ENCODE assay signal across 25 mouse cellular contexts in the genomic region with DNA sequence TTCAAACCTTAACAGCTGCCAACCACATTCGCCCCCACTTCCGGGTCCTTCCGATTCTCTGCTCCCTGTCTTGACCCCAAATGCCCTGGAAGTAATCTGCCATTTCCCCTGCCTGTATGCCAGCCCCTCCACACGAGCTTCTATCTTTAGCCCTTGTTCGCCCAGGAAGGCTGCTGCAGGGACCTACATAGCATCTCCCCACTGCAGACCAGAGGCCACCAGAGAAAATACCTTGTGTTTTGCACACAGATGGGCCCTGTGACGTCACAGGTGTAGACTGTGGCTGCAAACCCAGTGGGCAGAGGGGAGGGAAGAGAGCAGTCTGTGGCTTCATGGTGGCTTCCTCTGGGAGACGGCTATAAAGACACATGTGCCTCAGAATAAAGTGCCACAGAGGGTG. TPM values are rescaled to one million over a fixed set of nuclear protein-coding genes. Genes with fewer than 3 reads are reported as not detected.
DNase-seq lines count a peak whose midpoint lies in the region; ATAC-seq and TF ChIP-seq lines count a peak whose summit lies in the region.
"Had no signal": no experiment of that assay in that cellular context is flagged by ENCODE, and none has a peak within 500 bp of the region (broad histone marks: within the 10 kb centered on the region; RNA-seq: fewer than 3 reads in every experiment).

No protein-coding gene starts in this region.

- intact Hi-C loops in gastrocnemius, adult 2 months (cut with DNase I) = loop anchor here (5.0 kb wide), 1 partner anchor 269 kb away; no protein-coding TSS in a partner anchor
- intact Hi-C loops in gastrocnemius, postnatal 14 days (cut with DNase I; ENCODE audit: low total_unique reads) = no loop called here

- TF ChIP-seq POLR2A in testis, adult 2 months (IDR thresholded peaks at IDR 0.05; ENCODE audit: control insufficient read depth, low read depth, low read length) = no peak

- H3K27me3 ChIP-seq in testis, adult 2 months (ENCODE audit: control insufficient read depth, insufficient read depth, low read length) = no peaks in the 10 kb centered on the region
- H3K27me3 ChIP-seq: embryonic facial prominence, embryonic 15.5 days; liver, embryonic 12.5 days; lung, embryonic 15.5 days; neural tube, embryonic 13.5 days had no signal

- H3K4me3 ChIP-seq in gastrocnemius, adult 2 months = no peak overlapping the region
- peak overlapping the region; percentile 30 for H3K4me3 ChIP-seq in testis, adult 2 months (ENCODE audit: control insufficient read depth, low read depth, low read length)
- H3K4me3 ChIP-seq: embryonic facial prominence, embryonic 15.5 days; forebrain, embryonic 10.5 days; hindbrain, embryonic 12.5 days; liver, embryonic 12.5 days; lung, embryonic 15.5 days; midbrain, embryonic 10.5 days; neural tube, embryonic 13.5 days had no signal

- H3K4me1 ChIP-seq in testis, adult 2 months (ENCODE audit: control insufficient read depth, insufficient read depth, low read length) = no peaks in the 10 kb centered on the region
- H3K4me1 ChIP-seq: lung, embryonic 15.5 days; neural tube, embryonic 13.5 days had no signal

- no peak for TF ChIP-seq CTCF in gastrocnemius, adult 2 months (IDR thresholded peaks at IDR 0.05)
- TF ChIP-seq CTCF in testis, adult 2 months (IDR thresholded peaks at IDR 0.05; ENCODE audit: control insufficient read depth, insufficient read depth, insufficient replicate concordance, low read depth, low read length) = no peak

- ATAC-seq in erythroid progenitor cell, adult 5-6 weeks (replicated peaks; ENCODE audit: low FRiP score, poor library complexity, severe bottlenecking) = no peak
- ATAC-seq: inflammation-experienced regulatory T-cells, adult 6 months; liver, embryonic 12.5 days had no signal

- H3K27ac ChIP-seq in gastrocnemius, adult 2 months = peak overlapping the region; percentile 28; the same call in 1 of the 2 replicates
- H3K27ac ChIP-seq in testis, adult 2 months (ENCODE audit: control insufficient read depth, insufficient read depth, low read depth, low read length) = no peak overlapping the region
- H3K27ac ChIP-seq: embryonic facial prominence, embryonic 15.5 days; forebrain, embryonic 10.5 days; hindbrain, embryonic 12.5 days; liver, embryonic 12.5 days; lung, embryonic 15.5 days; macrophage; midbrain, embryonic 10.5 days; neural tube, embryonic 13.5 days had no signal

- DNase-seq in gastrocnemius, adult 2 months = no peak
- no peak for DNase-seq in gastrocnemius, postnatal 14 days
- DNase-seq in testis, postnatal 14 days (ENCODE audit: low spot score) = no peak
- DNase-seq in naive thymus-derived CD4-positive, alpha-beta T cell, adult 2 months (ENCODE audit: low read depth) = peak; percentile 41
- peak; percentile 58 for DNase-seq in thymus, postnatal 4 days
- DNase-seq in Muller cell, postnatal 12 days (ENCODE audit: inconsistent ontology term) = no peak
- DNase-seq: adrenal gland, postnatal 10 days; cerebellum, adult 9-11 months; kidney, adult 2 months; kidney, postnatal 14 days; right cerebral cortex, adult 18-20 months had no signal

- H3K36me3 ChIP-seq in testis, adult 2 months (ENCODE audit: control insufficient read depth, insufficient read depth, low read length) = no peaks in the 10 kb centered on the region
- H3K36me3 ChIP-seq: embryonic facial prominence, embryonic 15.5 days; forebrain, embryonic 10.5 days; hindbrain, embryonic 12.5 days; liver, embryonic 12.5 days; lung, embryonic 15.5 days; midbrain, embryonic 10.5 days; neural tube, embryonic 13.5 days had no signal

RNA-seq across cellular contexts. Expression of a gene that starts 13.0 kb away (rescaled TPM):
- total RNA-seq in gastrocnemius, adult 2 months (2021) = 1 to 10 TPM; 2.7 to 7.6 TPM
- total RNA-seq in gastrocnemius, postnatal 14 days (2021) = 10 to 100 TPM; 36.9 to 40.4 TPM
- 8.2 and 9.8 TPM in 2 replicates for polyA plus RNA-seq in testis, adult 2 months (2012; rRNA removed)
- 4.3 TPM in 1 of 2 replicates, not detected in the other for total RNA-seq in erythroid progenitor cell, adult 5-6 weeks (2015; ENCODE audit: low replicate concordance)
- total RNA-seq in erythroid progenitor cell, adult 5-6 weeks (2017; ENCODE audit: low replicate concordance) = not detected in 2 replicates

RNA-seq across cellular contexts. Expression of a gene that starts 23.1 kb away (rescaled TPM):
- total RNA-seq in gastrocnemius, adult 2 months (2021) = not detected
- total RNA-seq in gastrocnemius, postnatal 14 days (2021) = not detected
- polyA plus RNA-seq in testis, adult 2 months (2012; rRNA removed) = 0.47 and 0.59 TPM in 2 replicates
- 2.9 and 10.5 TPM in 2 replicates for total RNA-seq in erythroid progenitor cell, adult 5-6 weeks (2015; ENCODE audit: low replicate concordance)
- 2.2 and 3.9 TPM in 2 replicates for total RNA-seq in erythroid progenitor cell, adult 5-6 weeks (2017; ENCODE audit: low replicate concordance)
- total RNA-seq: gastrocnemius, adult 18-20 months; granulocyte monocyte progenitor cell, adult 5-6 weeks had no signal
- polyA plus RNA-seq: forebrain, embryonic 10.5 days; limb, embryonic 11.5 days; midbrain, embryonic 10.5 days had no signal

RNA-seq across cellular contexts. Expression of a gene that starts 26.3 kb away (rescaled TPM):
- under 1 TPM in 1 of 2 experiments, not detected in 1; 0.05 TPM for total RNA-seq in gastrocnemius, adult 2 months (2021)
- under 1 TPM in 1 of 2 experiments, not detected in 1; 0.04 TPM for total RNA-seq in gastrocnemius, postnatal 14 days (2021)
- 6.0 and 7.0 TPM in 2 replicates for polyA plus RNA-seq in testis, adult 2 months (2012; rRNA removed)
- total RNA-seq in erythroid progenitor cell, adult 5-6 weeks (2015; ENCODE audit: low replicate concordance) = not detected in 2 replicates
- not detected in 2 replicates for total RNA-seq in erythroid progenitor cell, adult 5-6 weeks (2017; ENCODE audit: low replicate concordance)
- total RNA-seq: gastrocnemius, adult 18-20 months; granulocyte monocyte progenitor cell, adult 5-6 weeks had no signal
- polyA plus RNA-seq: embryonic facial prominence, embryonic 15.5 days; limb, embryonic 11.5 days; lung, embryonic 15.5 days; macrophage had no signal

RNA-seq across cellular contexts. Expression of a gene that starts 49.8 kb away (rescaled TPM):
- not detected for total RNA-seq in gastrocnemius, adult 2 months (2021)
- total RNA-seq in gastrocnemius, postnatal 14 days (2021) = not detected
- 0.74 and 1.4 TPM in 2 replicates for polyA plus RNA-seq in testis, adult 2 months (2012; rRNA removed)
- not detected in 2 replicates for total RNA-seq in erythroid progenitor cell, adult 5-6 weeks (2015; ENCODE audit: low replicate concordance)
- total RNA-seq in erythroid progenitor cell, adult 5-6 weeks (2017; ENCODE audit: low replicate concordance) = 0.26 TPM in 1 of 2 replicates, not detected in the other
- total RNA-seq: granulocyte monocyte progenitor cell, adult 5-6 weeks had no signal
- polyA plus RNA-seq: inflammation-experienced regulatory T-cells, adult 6 months; macrophage had no signal

RNA-seq across cellular contexts. Expression of a gene that starts 54.4 kb away (rescaled TPM):
- 1 to 10 TPM; 1.4 to 1.7 TPM for total RNA-seq in gastrocnemius, adult 2 months (2021)
- total RNA-seq in gastrocnemius, postnatal 14 days (2021) = 1 to 10 TPM; 1.1 to 2.5 TPM
- 5.5 and 9.6 TPM in 2 replicates for polyA plus RNA-seq in testis, adult 2 months (2012; rRNA removed)
- 126 and 259 TPM in 2 replicates for total RNA-seq in erythroid progenitor cell, adult 5-6 weeks (2015; ENCODE audit: low replicate concordance)
- total RNA-seq in erythroid progenitor cell, adult 5-6 weeks (2017; ENCODE audit: low replicate concordance) = 61.6 and 79.4 TPM in 2 replicates

Comparison
In these comparisons a context has a peak if more than half of its experiments do, and no peak if none do; other contexts are left out.
1. RNA of a gene that starts 13.0 kb away (total RNA-seq): 36.9 to 40.4 TPM in gastrocnemius, postnatal 14 days; 2.7 to 7.6 TPM in gastrocnemius, adult 2 months and 4.3 TPM in erythroid progenitor cell, adult 5-6 weeks; every median in the first group is over 4 times any median in the second.
2. DNase-seq: peak in naive thymus-derived CD4-positive, alpha-beta T cell, adult 2 months (single experiment) and thymus, postnatal 4 days (single experiment); none in gastrocnemius, adult 2 months (single experiment), gastrocnemius, postnatal 14 days (single experiment), testis, postnatal 14 days (single experiment) and Muller cell, postnatal 12 days (single experiment).